ENCODE assay signal across 23 mouse cellular contexts in the genomic region with DNA sequence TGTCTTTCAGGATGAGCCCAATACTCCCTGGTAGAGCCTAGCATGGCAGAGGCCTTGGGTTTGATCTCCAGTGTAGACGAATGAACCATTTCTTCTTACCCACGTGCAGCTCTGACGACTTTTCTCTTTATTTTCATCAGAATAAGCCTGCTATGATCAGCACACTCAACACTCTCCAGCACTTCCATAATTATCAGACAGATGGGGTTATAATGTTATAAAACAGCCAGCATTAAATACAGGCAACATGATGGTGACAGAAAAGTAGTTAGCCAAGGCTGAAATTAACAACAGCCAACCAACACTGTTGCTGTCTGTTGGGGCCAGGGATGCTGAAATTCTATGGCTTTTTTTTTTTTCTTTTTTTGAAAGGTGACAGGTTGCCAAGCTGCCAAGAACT.
"Had no signal": no experiment of that assay in that cellular context is flagged by ENCODE, and none has a peak within 500 bp of the region (broad histone marks: within the 10 kb centered on the region; RNA-seq: fewer than 3 reads in every experiment).

No protein-coding gene starts in this region.

- DNase-seq: gastrocnemius, postnatal 14 days; heart, adult 18-20 months; heart, postnatal 14 days; heart, postnatal 4 days; kidney, adult 11 months; kidney, adult 2 months; kidney, adult 9 months; kidney, postnatal 14 days had no signal

- H3K27ac ChIP-seq: heart, embryonic 13.5 days; heart, embryonic 15.5 days; hindbrain, embryonic 10.5 days; hindbrain, embryonic 12.5 days; hindbrain, embryonic 14.5 days; kidney, embryonic 15.5 days; kidney, postnatal 0 days; limb, embryonic 13.5 days; limb, embryonic 15.5 days; liver, embryonic 12.5 days; liver, embryonic 14.5 days had no signal

- H3K27me3 ChIP-seq: heart, embryonic 13.5 days; heart, embryonic 15.5 days; hindbrain, embryonic 12.5 days; kidney, embryonic 15.5 days; limb, embryonic 13.5 days; limb, embryonic 15.5 days; liver, embryonic 12.5 days had no signal

- ATAC-seq: hindbrain, embryonic 16.5 days; inflammation-experienced regulatory T-cells, adult 6 months; intestine, embryonic 16.5 days; liver, embryonic 12.5 days had no signal

- H3K9me3 ChIP-seq: heart, embryonic 13.5 days; heart, embryonic 15.5 days; hindbrain, embryonic 10.5 days; hindbrain, embryonic 12.5 days; kidney, embryonic 15.5 days; limb, embryonic 13.5 days; limb, embryonic 15.5 days; liver, embryonic 12.5 days had no signal

- H3K9ac ChIP-seq: heart, embryonic 13.5 days; heart, embryonic 15.5 days; hindbrain, embryonic 12.5 days; hindbrain, embryonic 14.5 days; kidney, embryonic 15.5 days; limb, embryonic 13.5 days; limb, embryonic 15.5 days; liver, embryonic 12.5 days; liver, embryonic 14.5 days had no signal

- H3K36me3 ChIP-seq: heart, embryonic 13.5 days; heart, embryonic 15.5 days; hindbrain, embryonic 10.5 days; hindbrain, embryonic 12.5 days; kidney, embryonic 15.5 days; limb, embryonic 13.5 days; limb, embryonic 15.5 days; liver, embryonic 12.5 days had no signal

- H3K4me1 ChIP-seq: heart, embryonic 13.5 days; heart, embryonic 15.5 days; kidney, embryonic 15.5 days; limb, embryonic 13.5 days; limb, embryonic 15.5 days; liver, embryonic 12.5 days had no signal

- H3K4me2 ChIP-seq: heart, embryonic 11.5 days; heart, embryonic 13.5 days; heart, embryonic 15.5 days; hindbrain, embryonic 12.5 days; hindbrain, embryonic 14.5 days; kidney, embryonic 15.5 days; limb, embryonic 13.5 days; limb, embryonic 15.5 days; liver, embryonic 12.5 days had no signal

- H3K4me3 ChIP-seq: heart, embryonic 13.5 days; heart, embryonic 15.5 days; hindbrain, embryonic 10.5 days; hindbrain, embryonic 12.5 days; kidney, embryonic 15.5 days; limb, embryonic 13.5 days; limb, embryonic 15.5 days; liver, embryonic 12.5 days had no signal
